Mouse (Mus musculus): ENCODE measurements around the gene Fam98b. TPM values are rescaled to one million over a fixed set of nuclear protein-coding genes. Genes with fewer than 3 reads are reported as not detected.
A peak's percentile ranks its signal among the peaks of the same experiment; 100 is the strongest.

Fam98b gene
- 5.5 and 7.6 TPM in 2 replicates for polyA plus RNA-seq (2012; rRNA removed)

DNA sequence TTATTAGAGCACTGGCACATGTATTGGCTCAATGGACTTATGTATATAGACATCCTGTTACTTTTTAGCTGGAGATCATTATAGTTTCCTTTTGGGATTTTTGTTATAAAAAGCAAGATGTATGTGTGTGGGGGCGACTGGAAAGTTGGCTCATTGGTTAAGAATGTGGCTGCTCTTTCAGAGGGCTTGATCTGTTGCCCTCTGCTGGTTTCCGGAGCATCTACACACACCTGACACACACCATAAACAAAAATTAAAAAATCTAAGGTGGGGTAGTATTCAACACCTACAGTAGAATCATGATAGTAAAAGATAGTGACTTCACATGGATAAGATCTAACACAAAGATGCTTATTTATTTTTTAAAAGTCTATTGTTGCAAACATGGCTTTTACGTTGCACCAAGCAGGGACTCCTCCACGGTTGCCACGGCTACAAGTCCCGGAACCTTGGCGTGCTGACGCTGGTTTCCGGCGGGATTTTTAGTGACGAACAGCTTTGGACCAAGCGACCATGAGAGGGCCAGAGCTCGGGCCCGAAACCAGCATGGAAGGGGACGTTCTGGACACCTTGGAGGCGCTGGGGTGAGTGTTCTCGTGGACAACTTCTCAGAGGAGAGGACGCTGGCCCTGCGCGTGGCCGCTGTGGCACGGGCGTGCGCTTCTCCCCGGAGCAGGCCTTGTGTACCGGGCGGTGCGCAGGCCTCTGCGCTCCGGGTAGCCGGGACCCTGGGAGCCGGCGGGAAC, at the start of gene Fam98b:
Fam98b (plus strand) TSS at position 485 of the 746 bp plus-strand sequence.
- peak; percentile 94 for DNase-seq
- Histone ChIP-seq H3K36me3 (ENCODE audit: control insufficient read depth, insufficient read depth, low read length) (no peaks in the 10 kb centered on the region), H3K4me1 (ENCODE audit: control insufficient read depth, insufficient read depth, low read length) (no peaks in the 10 kb centered on the region), H3K4me3 (ENCODE audit: insufficient read depth, low read depth, low read length) (peak within 1 kb of the TSS; percentile 94), H3K27me3 (replicated peaks; ENCODE audit: control insufficient read depth, insufficient read depth, low read length) (no peaks in the 10 kb centered on the region), H3K27ac (ENCODE audit: insufficient read depth, low read depth, low read length) (peak within 1 kb of the TSS; percentile 86)
- TF ChIP-seq POLR2A (IDR thresholded peaks at IDR 0.05; ENCODE audit: low read depth, low read length), result peak; percentile 29
- TF ChIP-seq CTCF (conservative IDR thresholded peaks at IDR 0.05; ENCODE audit: insufficient read depth, insufficient read length, low read depth, low read length), result peak; percentile 53
- WGBS, result under 1% methylated on average over 33 of the region's 33 CpGs

GRCm38 (mm10) chr2:117200869-117201338, 48.6 kb upstream of the Fam98b start:
- Histone ChIP-seq H3K27ac (ENCODE audit: insufficient read depth, low read depth, low read length) (no peak overlapping the region), H3K27me3 (replicated peaks; ENCODE audit: control insufficient read depth, insufficient read depth, low read length) (no peaks in the 10 kb centered on the region), H3K4me1 (ENCODE audit: control insufficient read depth, insufficient read depth, low read length) (no peaks in the 10 kb centered on the region), H3K4me3 (ENCODE audit: insufficient read depth, low read depth, low read length) (no peak overlapping the region), H3K36me3 (ENCODE audit: control insufficient read depth, insufficient read depth, low read length) (no peaks in the 10 kb centered on the region)
- WGBS, result 48% methylated on average over 9 of the region's 9 CpGs
- TF ChIP-seq CTCF (conservative IDR thresholded peaks at IDR 0.05; ENCODE audit: insufficient read depth, insufficient read length, low read depth, low read length) (no peak), POLR2A (IDR thresholded peaks at IDR 0.05; ENCODE audit: low read depth, low read length) (no peak)
- no peak for DNase-seq

- TF ChIP-seq POLR2A (IDR thresholded peaks at IDR 0.05; ENCODE audit: low read depth, low read length) (no peak), CTCF (conservative IDR thresholded peaks at IDR 0.05; ENCODE audit: insufficient read depth, insufficient read length, low read depth, low read length) (no peak)
- Histone ChIP-seq H3K27ac (ENCODE audit: insufficient read depth, low read depth, low read length) (no peak overlapping the region), H3K4me3 (ENCODE audit: insufficient read depth, low read depth, low read length) (no peak overlapping the region), H3K36me3 (ENCODE audit: control insufficient read depth, insufficient read depth, low read length) (no peaks in the 10 kb centered on the region), H3K4me1 (ENCODE audit: control insufficient read depth, insufficient read depth, low read length) (no peaks in the 10 kb centered on the region), H3K27me3 (replicated peaks; ENCODE audit: control insufficient read depth, insufficient read depth, low read length) (no peaks in the 10 kb centered on the region)
- DNase-seq, result no peak
- WGBS, result 71% methylated on average over 5 of the region's 5 CpGs
Measured at GRCm38 (mm10) chr2:117203350-117203749, 46.2 kb upstream of the Fam98b start.

- no peaks in the 10 kb centered on the region for H3K4me1 ChIP-seq (ENCODE audit: control insufficient read depth, insufficient read depth, low read length)
- no peak overlapping the region for H3K4me3 ChIP-seq (ENCODE audit: insufficient read depth, low read depth, low read length)
- no peaks in the 10 kb centered on the region for H3K36me3 ChIP-seq (ENCODE audit: control insufficient read depth, insufficient read depth, low read length)
- no peak overlapping the region for H3K27ac ChIP-seq (ENCODE audit: insufficient read depth, low read depth, low read length)
- DNase-seq, result no peak
- WGBS, result 67% methylated on average over 3 of the region's 3 CpGs
- no peak for TF ChIP-seq CTCF (conservative IDR thresholded peaks at IDR 0.05; ENCODE audit: insufficient read depth, insufficient read length, low read depth, low read length)
- TF ChIP-seq POLR2A (IDR thresholded peaks at IDR 0.05; ENCODE audit: low read depth, low read length), result no peak
- no peaks in the 10 kb centered on the region for H3K27me3 ChIP-seq (replicated peaks; ENCODE audit: control insufficient read depth, insufficient read depth, low read length)
Measured at GRCm38 (mm10) chr2:117204534-117204933, 45.0 kb upstream of the Fam98b start.

DNA sequence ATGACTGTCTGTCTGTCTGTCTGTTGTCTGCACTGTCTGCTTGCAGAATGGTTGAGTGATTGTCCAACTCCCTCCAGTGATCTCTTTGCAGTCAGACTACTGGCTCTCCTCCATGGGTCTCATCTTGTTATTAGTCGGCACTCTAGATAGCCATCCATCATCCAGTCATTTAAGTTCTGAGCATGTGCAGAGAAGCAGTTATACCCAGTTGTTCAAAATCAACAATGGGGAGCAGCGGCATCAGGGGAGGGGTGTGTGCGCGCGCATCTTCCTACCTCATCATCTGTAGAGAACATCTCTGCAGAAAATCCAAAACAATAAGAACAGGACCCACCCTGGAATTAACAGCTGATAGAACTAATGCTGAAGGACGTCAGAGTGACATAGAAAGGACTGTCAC, 44.5 kb upstream of the Fam98b start:
- Histone ChIP-seq H3K36me3 (ENCODE audit: control insufficient read depth, insufficient read depth, low read length) (no peaks in the 10 kb centered on the region), H3K27me3 (replicated peaks; ENCODE audit: control insufficient read depth, insufficient read depth, low read length) (no peaks in the 10 kb centered on the region), H3K4me1 (ENCODE audit: control insufficient read depth, insufficient read depth, low read length) (no peaks in the 10 kb centered on the region), H3K4me3 (ENCODE audit: insufficient read depth, low read depth, low read length) (no peak overlapping the region), H3K27ac (ENCODE audit: insufficient read depth, low read depth, low read length) (no peak overlapping the region)
- DNase-seq, result no peak
- TF ChIP-seq POLR2A (IDR thresholded peaks at IDR 0.05; ENCODE audit: low read depth, low read length) (no peak), CTCF (conservative IDR thresholded peaks at IDR 0.05; ENCODE audit: insufficient read depth, insufficient read length, low read depth, low read length) (no peak)
- WGBS, result 76% methylated on average over 6 of the region's 6 CpGs

DNA sequence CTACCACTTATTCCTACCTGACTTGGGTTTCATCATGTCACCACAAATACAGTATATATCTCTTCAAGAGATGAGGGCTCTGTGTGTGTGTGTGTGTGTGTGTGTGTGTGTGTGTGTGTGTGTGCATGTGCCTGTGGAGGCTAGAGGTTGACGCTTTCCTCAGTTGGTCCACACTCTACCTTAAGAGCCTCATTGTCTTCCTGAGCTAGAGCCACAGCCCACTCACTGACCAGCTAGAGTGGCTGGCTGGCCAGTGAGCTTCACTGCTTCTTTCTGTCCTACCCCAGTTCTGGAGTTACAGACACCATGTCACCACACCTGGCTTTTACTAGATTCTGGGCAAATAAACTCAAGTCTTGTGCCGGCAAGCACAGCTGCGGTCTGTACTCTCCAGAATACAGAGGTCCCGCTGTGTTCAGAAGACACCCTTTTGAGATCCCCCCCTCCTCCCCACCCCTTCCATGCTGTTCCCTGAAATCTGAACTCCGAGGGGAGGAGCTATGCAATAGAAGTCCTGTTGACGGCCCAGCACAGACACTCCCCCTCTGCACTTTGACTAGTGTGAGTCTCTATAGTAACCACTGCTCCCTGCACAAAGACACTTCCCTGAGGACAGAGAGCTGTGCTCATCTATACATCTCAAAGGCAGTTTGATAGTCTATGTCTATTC, 39.0 kb upstream of the Fam98b start:
- DNase-seq, result peak; percentile 53

GRCm38 (mm10) chr2:117216152-117216551, 33.4 kb upstream of the Fam98b start:
- no peak for DNase-seq
- Histone ChIP-seq H3K4me3 (ENCODE audit: insufficient read depth, low read depth, low read length) (no peak overlapping the region), H3K4me1 (ENCODE audit: control insufficient read depth, insufficient read depth, low read length) (no peaks in the 10 kb centered on the region), H3K27me3 (replicated peaks; ENCODE audit: control insufficient read depth, insufficient read depth, low read length) (no peaks in the 10 kb centered on the region), H3K27ac (ENCODE audit: insufficient read depth, low read depth, low read length) (no peak overlapping the region), H3K36me3 (ENCODE audit: control insufficient read depth, insufficient read depth, low read length) (no peaks in the 10 kb centered on the region)
- no peak for TF ChIP-seq POLR2A (IDR thresholded peaks at IDR 0.05; ENCODE audit: low read depth, low read length)
- peak; percentile 26; the same call in 1 of the 2 replicates for TF ChIP-seq CTCF (conservative IDR thresholded peaks at IDR 0.05; ENCODE audit: insufficient read depth, insufficient read length, low read depth, low read length)
- WGBS, result 65% methylated on average over 2 of the region's 2 CpGs

More for the DNA sequence above, 39.0 kb upstream of the Fam98b start:
- TF ChIP-seq CTCF (conservative IDR thresholded peaks at IDR 0.05; ENCODE audit: insufficient read depth, insufficient read length, low read depth, low read length) (no peak), POLR2A (IDR thresholded peaks at IDR 0.05; ENCODE audit: low read depth, low read length) (no peak)
- H3K4me1 ChIP-seq (ENCODE audit: control insufficient read depth, insufficient read depth, low read length), result no peaks in the 10 kb centered on the region
- WGBS, result 13% methylated on average over 6 of the region's 6 CpGs
- no peaks in the 10 kb centered on the region for H3K27me3 ChIP-seq (replicated peaks; ENCODE audit: control insufficient read depth, insufficient read depth, low read length)
- no peak overlapping the region for H3K4me3 ChIP-seq (ENCODE audit: insufficient read depth, low read depth, low read length)
- no peak overlapping the region for H3K27ac ChIP-seq (ENCODE audit: insufficient read depth, low read depth, low read length)
- no peaks in the 10 kb centered on the region for H3K36me3 ChIP-seq (ENCODE audit: control insufficient read depth, insufficient read depth, low read length)

Measured in kidney, adult 2 months (tissue).